7 mouse cellular contexts compared by ENCODE assay signal in the genomic region with DNA sequence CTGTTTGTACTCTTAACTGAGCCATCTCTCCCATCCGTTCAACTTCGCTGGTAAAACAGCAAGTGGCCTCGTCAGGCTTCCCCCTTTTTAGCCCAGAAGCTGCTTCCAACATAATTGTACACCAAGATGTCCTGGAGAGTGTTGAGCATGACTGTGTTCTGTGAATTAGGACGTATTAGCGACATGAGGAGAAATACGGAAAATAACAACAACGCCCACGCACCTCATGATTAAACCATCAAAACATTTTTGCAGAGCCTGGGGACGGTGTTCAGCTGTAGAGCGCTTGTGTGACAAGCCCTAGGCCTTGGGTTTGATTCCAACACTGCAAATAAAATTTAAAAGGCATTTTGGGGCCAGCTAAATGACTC. TPM values are rescaled to one million over a fixed set of nuclear protein-coding genes. Genes with fewer than 3 reads are reported as not detected.
DNase-seq lines count a peak whose midpoint lies in the region; ATAC-seq lines count a peak whose summit lies in the region.

No protein-coding gene starts in this region.

- no peaks in the 10 kb centered on the region for H3K27me3 ChIP-seq in heart, embryonic 16.5 days (ENCODE audit: control insufficient read depth, insufficient read depth, low read length)
- no peaks in the 10 kb centered on the region; the same call in 1 of the 2 replicates for H3K27me3 ChIP-seq in liver, embryonic 12.5 days (replicated peaks)

- peak overlapping the region; percentile 97 for H3K4me3 ChIP-seq in brown adipose tissue, adult 24 weeks (ENCODE audit: insufficient read depth, low read depth, low read length)
- H3K4me3 ChIP-seq in heart, embryonic 16.5 days (ENCODE audit: low read length) = peak overlapping the region; percentile 84
- peak overlapping the region; percentile 81 for H3K4me3 ChIP-seq in liver, embryonic 12.5 days

- H3K36me3 ChIP-seq in heart, embryonic 16.5 days (ENCODE audit: control insufficient read depth, insufficient read depth) = no peaks in the 10 kb centered on the region
- H3K36me3 ChIP-seq in liver, embryonic 12.5 days = no peaks in the 10 kb centered on the region

- 26% methylated on average over 10 of the region's 10 CpGs for WGBS in heart, embryonic 16.5 days
- 40% methylated on average over 10 of the region's 10 CpGs for WGBS in liver, embryonic 12.5 days (ENCODE audit: insufficient replicate concordance)

- peaks cover 2% of the 10 kb centered on the region; the same call in 1 of the 2 replicates for H3K9me3 ChIP-seq in heart, embryonic 16.5 days (replicated peaks; ENCODE audit: control insufficient read depth, low read length)
- H3K9me3 ChIP-seq in liver, embryonic 12.5 days (replicated peaks) = 0 out of 2 replicates have a peak, but pooled peaks cover 2% of the 10 kb centered on the region

- peak overlapping the region; percentile 75 for H3K27ac ChIP-seq in brown adipose tissue, adult 24 weeks (replicated peaks; ENCODE audit: low read depth, low read length)
- peak overlapping the region; percentile 95 for H3K27ac ChIP-seq in heart, embryonic 16.5 days (ENCODE audit: low read length)
- peak overlapping the region; percentile 88 for H3K27ac ChIP-seq in liver, embryonic 12.5 days

- peak overlapping the region; percentile 88 for H3K4me2 ChIP-seq in heart, embryonic 16.5 days (ENCODE audit: low read depth, low read length)
- peak overlapping the region; percentile 95 for H3K4me2 ChIP-seq in liver, embryonic 12.5 days

- no peak; the same call in 1 of the 2 replicates for ATAC-seq in heart, embryonic 16.5 days (replicated peaks; ENCODE audit: extremely low read depth, insufficient read depth, low FRiP score)
- ATAC-seq in liver, embryonic 12.5 days = no peak

- peak overlapping the region; percentile 89 for H3K9ac ChIP-seq in heart, embryonic 16.5 days (ENCODE audit: low read length)
- peak overlapping the region; percentile 88 for H3K9ac ChIP-seq in liver, embryonic 12.5 days

- peaks cover 14% of the 10 kb centered on the region for H3K4me1 ChIP-seq in brown adipose tissue, adult 24 weeks (ENCODE audit: control insufficient read depth, insufficient read depth, insufficient read length, low read length)
- H3K4me1 ChIP-seq in heart, embryonic 16.5 days (ENCODE audit: control insufficient read depth, insufficient read depth, low read length) = peaks cover 11% of the 10 kb centered on the region
- peaks cover 40% of the 10 kb centered on the region for H3K4me1 ChIP-seq in liver, embryonic 12.5 days

- DNase-seq in ovary, postnatal 14 days (ENCODE audit: low spot score) = peak; percentile 18
- no peak for DNase-seq in ovary, postnatal 10 days (ENCODE audit: low spot score)
- DNase-seq in skeletal muscle tissue, adult 2 months (ENCODE audit: low read depth, low spot score) = peak; percentile 51
- DNase-seq in thymus, postnatal 4 days = no peak

RNA-seq across cellular contexts. Expression of a gene that starts 0.5 kb away (rescaled TPM):
- polyA plus RNA-seq in brown adipose tissue, adult 24 weeks (2012; ENCODE audit: insufficient read depth, insufficient read length, missing spikeins) = 5.2 and 9.5 TPM in 2 replicates
- polyA plus RNA-seq in heart, embryonic 16.5 days (2015; fragmentation: Nextera tagmentation; extraction: Ambion mirVana) = 17.8 and 19.9 TPM in 2 replicates
- 7.0 and 7.1 TPM in 2 replicates for polyA plus RNA-seq in liver, embryonic 12.5 days (2016; fragmentation: Nextera tagmentation; extraction: Ambion mirVana)

Comparison
In these comparisons a context has a peak if more than half of its experiments do, and no peak if none do; other contexts are left out.
1. DNase-seq: peak in ovary, postnatal 14 days (single experiment) and skeletal muscle tissue, adult 2 months (single experiment); none in ovary, postnatal 10 days (single experiment) and thymus, postnatal 4 days (single experiment).
2. Peak in every context shown above with its lines, with median percentiles within 50 percentile points of each other: H3K27ac ChIP-seq and H3K4me3 ChIP-seq.